Mouse (Mus musculus): ENCODE data around the gene Med15.
"Not testable (repeated sequence)": the region's sequence is repeated elsewhere in the genome, so short reads cannot be mapped to it uniquely, and the experiment has no call there.

The Med15 gene

DNA sequence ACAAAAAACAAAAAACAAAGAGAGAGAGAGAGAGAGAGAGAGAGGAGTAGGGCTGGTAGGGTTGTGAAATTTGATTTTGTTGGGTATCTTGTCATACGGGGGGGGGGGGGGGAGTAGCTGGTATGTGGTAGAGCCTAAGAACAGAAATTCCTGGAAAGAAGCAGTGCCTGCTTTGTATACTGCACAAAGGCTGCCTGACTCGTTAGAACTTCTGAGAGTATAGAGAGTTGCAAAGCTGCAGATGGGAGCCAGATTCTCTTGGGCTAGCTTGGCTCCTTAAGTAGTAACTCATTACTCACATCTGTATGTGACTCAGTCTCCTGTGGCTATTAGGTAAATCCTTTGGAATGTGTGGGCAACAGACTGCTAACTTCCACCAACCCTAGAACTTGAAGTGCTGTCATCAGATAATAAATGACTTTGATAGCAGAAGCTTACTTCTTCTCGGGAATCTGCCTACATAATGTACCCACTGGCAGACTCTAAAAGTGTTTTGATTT, at the start of gene Med15:
Gene Med15 (minus strand): TSS at position 51 of the 500 bp plus-strand sequence.
- no peak for DNase-seq (ENCODE audit: low read depth, low spot score)

DNA sequence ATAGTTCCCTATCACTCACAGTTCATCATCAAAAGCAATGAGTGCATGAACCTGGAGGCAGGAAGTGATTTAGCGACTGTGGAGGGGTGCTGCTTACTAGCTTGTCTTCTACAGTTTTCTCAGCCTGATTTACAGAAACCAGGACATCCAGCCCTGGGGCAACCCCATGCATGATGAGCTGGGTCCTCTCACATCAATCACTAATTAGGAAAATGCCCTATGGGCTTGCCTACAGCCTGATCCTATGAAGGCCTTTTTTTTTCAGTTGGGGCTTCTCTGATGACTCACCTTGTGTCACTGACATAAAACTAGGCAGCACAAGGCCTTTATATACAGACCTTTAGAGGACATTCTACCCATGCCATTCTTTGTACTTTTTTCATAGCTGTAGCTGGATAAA, 47.0 kb upstream of the Med15 start:
- no peak for DNase-seq (ENCODE audit: low read depth, low spot score)

DNA sequence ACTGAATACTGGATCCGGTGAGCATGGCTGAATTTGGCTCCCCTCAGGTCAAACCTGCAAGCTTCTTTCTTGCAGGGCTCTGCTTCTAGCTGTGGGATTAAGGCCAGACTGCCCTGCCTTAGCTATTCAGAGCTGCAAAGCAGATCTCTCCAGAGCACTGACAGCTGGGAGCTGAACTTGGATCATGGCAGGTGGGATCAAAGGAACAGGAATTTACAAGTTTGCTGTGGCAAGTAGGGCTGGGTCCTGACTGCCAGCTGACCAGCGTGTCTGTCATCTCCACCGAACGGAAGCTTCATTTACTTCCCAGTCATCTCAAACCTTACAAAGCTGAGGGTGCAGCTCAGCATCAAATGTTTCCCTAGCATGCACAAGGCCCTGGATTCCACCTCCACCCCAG, 45.5 kb upstream of the Med15 start:
- no peak for DNase-seq (ENCODE audit: low read depth, low spot score)

DNA sequence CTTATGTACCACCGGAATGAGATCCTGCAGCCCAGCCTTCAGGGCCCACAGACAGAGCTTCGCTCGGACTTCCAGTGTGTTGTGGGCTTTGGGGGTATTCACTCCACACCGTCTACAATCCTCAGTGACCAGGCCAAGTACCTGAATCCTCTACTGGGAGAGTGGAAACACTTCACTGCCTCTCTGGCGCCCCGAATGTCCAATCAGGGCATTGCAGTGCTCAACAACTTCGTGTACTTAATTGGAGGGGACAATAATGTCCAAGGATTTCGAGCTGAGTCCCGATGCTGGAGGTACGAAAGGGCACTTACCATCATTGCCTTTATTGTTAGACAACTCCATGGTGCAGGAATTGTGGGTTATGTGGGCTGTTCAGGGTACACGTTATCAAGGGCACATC, 44.1 kb upstream of the Med15 start:
- DNase-seq (ENCODE audit: low read depth, low spot score): no peak

DNA sequence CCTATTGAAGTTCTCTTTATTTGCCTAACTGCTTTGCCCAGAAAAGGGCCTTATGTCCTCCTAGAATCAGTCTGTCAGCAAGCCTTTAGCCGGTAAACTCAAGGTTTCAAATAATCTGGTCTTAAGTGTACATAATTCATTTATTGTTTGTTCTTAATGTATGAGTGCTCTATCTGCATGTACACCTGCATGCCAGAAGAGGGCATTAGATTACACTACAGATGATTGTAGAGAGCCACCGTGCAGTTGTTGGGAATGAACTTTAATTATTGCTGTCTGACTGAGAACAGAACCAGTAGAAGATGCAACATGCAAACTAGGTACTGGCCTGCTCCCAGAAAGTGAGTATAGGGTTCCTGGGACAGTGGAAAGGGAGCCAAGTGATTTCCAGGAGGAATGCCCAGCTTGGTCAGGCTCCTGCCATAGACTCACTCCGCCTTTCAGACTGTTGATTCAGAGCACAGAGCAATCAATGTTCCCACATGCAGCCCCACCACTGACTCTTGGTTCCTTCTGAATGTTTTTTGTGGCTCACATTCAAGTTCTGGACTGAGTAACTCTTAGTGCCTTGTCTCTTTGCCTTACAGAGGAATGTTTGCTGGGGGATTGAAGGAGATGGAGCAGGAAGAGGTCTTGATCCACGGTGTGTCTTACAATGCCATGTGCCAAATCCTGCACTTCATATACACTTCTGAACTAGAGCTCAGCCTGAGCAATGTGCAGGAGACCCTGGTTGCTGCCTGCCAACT, 38.6 kb upstream of the Med15 start:
- no peak for DNase-seq (ENCODE audit: low read depth, low spot score)

DNA sequence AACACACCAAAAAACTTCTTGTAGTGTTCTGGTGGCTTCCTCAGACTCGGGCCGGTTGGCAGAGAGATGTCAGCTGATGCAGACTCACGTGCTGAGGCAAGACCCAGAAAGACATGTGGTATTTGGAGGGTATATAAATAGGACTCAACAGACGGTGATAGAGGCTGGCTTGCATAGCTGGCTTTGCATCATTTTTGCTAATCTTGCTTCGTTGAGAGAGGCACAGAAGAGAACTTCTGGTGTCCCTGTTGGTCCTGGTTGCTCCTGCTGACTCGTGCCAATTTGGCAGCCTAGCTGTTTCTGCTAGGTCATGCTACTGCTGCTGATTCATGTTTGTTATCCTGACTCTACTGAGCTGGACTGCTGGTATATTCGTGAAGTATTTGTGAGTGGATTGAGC, 36.1 kb upstream of the Med15 start:
- no peak for DNase-seq (ENCODE audit: low read depth, low spot score)

DNA sequence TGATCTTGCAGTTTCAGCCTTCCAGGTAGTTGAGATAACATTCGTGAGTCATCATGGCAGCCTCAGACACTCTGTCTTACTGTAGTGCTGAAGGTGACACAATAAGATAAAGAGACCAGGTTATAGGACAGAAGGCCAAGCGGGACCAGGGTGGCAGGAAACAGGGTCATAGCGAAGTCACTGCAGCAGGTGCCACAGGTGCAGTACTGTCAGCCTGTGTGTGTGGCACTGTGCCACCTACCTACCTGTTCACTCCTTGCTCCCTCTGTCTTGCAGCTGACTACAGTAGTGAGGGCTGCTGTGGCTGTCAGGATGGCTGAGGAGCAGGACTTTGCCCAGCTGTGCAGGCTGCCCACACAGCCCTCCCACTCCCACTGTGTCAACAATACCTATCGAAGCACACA, 31.4 kb upstream of the Med15 start:
- DNase-seq (ENCODE audit: low read depth, low spot score): no peak

DNA sequence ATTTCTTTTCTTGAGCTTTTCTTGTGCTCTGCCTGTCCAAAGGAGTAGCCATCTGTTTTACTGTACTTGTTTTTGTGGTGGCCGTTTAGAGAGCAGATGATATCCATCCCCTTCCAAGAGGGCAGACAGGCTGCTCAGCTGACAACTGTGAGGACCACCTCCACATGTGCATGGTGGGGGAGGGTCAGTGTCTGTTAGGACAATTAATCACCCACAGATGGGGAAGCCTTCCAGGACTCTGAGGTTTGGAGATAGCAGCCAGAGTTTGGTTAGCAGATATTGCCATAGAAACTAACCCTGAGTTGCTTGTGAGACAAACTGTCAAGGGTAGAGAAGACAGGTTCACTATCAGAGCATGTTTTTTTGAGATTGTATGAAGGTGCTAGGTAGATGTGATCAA, 28.4 kb upstream of the Med15 start:
- DNase-seq (ENCODE audit: low read depth, low spot score): no peak

DNA sequence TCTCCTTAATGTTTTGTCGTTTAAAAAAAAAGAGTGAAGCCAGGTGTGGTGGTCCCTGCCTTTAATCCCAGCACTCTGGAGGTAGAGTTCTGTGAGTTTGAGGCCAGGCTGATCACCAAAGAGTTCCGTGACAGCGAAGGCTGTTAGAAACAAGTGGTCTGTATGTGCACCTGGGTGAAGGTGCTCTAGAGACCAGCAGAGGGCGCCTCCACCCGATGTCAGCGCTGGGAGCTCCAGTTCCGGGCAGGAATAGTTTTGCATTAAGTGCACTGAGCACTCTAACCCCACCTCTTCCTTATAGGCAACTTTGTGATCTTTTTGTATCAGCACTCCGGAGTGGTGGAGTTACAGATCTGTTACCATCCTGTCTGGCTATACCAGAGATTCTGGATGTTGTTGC, 28.0 kb upstream of the Med15 start:
- DNase-seq (ENCODE audit: low read depth, low spot score): no peak

DNA sequence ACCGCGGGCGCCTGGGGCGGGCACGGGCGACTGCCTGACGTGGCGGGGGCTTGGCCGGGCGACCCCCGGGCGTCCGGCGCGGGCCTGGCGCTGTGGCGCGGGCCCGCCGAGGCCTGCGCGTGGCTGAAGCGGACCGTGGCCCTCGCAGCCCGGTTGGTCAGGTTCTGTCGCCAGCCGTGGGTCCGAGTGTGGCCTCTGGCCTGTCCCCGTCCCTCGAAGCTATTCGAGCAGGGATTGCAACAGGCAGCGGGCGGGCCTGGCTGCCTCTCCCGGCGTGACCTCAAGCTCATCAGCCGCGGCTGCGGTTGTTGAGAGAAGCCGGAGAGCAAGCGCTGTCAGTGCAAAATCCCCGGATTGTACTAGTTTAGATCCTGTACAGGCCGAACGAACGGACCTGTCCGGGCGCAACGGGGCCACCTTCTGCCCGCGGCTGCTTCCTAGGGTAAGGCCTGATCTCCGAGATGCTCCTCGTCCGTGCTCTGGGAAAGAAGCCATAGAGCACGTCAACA, 27.2 kb upstream of the Med15 start:
- DNase-seq (ENCODE audit: low read depth, low spot score): no peak

DNA sequence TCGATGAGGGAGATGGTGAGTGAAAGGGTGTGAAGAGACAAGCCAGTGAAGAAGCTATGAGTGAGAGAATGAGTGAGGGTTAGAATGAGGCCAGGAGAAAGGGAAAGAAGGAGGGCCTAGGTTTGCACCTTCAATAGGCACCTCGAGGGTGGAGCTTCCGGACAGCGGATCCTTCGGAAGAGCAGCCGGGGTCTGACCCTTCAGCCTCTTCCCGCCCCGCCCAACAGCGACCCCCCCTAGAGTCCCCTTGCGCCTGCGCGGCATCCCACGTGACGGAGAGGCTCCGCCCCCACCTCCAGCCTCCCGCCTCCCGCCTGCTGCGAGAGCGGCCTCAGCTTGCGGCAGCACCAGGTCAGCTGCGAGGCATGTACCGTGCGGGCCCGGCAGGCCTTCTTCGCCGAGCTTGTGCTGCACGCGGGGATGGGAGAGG, 26.7 kb upstream of the Med15 start, which contains the start of gene Klhl22:
Gene Klhl22 (plus strand): TSS at position 275 of the 430 bp plus-strand sequence.
- peak; percentile 80 for DNase-seq (ENCODE audit: low read depth, low spot score)

DNA sequence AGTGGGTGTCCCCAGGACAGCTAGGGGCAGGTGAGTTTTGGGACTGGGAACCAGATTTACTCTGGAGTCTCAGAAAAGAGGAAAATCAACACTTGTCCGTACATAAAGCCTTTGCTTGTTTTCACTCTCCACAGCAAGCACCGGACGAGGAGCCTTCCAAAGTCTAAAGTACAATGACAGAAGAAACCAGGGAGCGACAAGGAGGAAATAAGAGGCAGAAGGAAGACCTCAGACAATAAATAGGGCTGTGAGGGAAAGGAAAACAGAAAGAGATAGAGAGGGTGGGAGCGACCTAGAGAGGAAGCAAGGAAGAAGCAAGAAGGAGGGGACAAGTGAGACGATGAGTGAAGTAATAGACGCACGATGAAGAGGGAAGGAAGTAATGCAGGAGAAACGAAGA, 26.2 kb upstream of the Med15 start:
- no peak for DNase-seq (ENCODE audit: low read depth, low spot score)

DNA sequence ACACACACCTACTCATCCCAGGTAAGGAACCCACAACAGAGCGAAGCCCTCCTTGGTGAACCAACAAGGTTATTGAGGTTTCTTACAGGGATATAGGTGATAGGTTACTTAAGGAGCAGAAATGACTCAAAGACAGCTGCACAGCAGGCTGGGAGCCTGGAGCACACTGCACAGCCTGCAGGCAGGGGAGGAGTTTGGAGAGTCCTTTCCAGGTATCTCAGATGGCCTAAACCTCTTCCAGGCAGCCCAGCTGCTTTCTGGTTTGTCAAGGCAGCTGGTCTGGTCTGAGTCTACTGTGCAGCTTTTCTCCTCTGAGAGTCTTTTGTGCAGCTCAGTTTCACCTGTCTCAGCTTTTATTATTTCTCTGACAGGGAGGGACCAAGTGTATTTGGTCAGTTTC, 25.1 kb upstream of the Med15 start:
- no peak for DNase-seq (ENCODE audit: low read depth, low spot score)

DNA sequence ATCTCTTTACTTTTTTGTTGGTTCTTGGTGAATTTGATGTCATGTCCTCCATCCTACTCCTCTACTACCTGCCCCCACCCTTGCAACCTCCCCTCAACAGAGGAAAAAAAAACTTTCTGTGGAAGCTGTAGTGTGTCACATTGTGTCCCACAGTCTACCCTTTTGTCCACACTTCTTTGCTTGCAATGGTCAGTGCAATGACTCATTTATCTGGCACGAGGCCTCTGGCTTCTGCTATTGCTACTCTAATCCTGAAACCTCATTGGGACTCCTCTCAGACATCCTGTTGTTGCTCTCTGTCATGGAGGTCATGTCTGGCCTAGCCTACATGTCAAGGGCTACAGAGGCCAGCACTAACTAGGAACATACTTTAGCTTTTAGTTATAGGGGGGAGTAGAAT, 21.0 kb upstream of the Med15 start:
- no peak for DNase-seq (ENCODE audit: low read depth, low spot score)

DNA sequence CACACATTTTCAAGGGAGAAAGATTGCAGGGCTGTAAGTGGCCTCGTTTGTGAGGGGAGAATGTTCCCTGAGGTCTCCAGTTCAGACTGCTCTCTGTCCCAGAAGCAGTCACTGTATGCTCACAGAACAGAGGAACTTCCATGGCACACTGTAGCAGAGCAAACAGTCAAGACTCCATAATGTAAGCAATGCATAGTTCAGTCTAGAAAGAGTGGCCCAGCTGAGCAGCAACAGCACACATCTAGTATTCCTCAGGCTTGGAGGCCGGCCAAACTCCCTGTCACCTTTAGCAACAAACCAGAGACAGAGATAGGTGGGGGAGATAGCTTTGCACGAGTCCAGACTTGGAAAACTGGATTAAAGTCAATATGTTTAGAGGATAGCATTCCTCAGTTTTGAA, 20.3 kb upstream of the Med15 start:
- no peak for DNase-seq (ENCODE audit: low read depth, low spot score)

DNA sequence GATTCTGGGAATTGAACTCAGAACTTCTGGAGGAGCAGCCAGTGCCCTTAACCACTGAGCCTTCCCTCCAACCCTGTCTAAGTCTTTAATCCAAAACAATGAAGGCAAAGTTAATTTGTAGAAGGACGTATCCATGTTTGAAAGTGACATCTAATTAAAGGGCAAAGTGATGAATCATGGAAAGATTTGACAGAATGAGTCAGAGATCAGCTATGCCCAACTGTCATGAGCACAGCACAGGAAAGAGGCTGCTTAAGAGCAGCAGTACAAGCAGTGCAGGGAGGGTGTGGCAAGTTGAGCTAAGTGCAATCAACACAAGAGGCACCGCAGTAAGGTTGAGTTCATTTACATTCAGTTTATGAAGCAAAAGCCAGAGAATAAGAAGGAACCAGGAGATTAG, 12.4 kb upstream of the Med15 start:
- DNase-seq (ENCODE audit: low read depth, low spot score): no peak

DNA sequence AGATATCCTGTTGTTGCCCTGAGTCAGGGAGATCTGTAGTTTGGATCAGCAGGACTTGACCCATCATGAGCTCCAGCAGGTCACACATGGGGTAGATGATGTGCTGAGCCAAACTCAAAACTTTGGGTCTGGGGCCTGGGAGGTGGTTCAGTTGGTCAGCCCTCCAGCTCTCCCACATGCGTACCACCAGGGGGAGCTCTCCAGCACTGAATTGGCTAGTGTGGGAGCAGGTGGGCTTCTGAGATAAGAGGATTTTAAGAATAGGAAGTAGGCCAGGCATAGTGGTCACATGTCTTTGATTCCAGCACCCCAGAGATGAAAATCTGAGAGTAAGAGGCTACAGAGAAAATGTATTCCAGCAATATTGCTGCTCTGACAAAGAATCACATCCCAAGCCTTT, 11.8 kb upstream of the Med15 start:
- DNase-seq (ENCODE audit: low read depth, low spot score): no peak

DNA sequence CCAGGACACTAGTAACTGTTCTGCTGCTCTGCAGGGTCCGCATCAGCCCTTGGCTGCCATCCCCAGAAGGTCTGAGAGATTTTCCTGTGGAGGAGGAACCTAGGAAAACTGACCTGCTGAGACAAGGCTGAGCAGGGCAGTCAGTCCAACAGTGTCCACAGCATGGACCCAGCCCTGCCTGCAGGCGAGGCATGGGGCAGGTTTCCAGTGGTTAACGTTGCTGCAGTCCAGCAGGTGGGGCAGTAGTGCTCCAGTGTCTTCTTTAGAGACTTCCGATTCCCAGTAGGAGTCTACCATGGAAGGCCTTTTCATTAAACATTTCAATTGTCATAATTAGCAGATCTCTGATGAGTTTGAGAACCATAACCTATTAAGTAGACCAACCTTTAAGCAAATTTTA, 10.6 kb upstream of the Med15 start:
- DNase-seq (ENCODE audit: low read depth, low spot score): no peak

DNA sequence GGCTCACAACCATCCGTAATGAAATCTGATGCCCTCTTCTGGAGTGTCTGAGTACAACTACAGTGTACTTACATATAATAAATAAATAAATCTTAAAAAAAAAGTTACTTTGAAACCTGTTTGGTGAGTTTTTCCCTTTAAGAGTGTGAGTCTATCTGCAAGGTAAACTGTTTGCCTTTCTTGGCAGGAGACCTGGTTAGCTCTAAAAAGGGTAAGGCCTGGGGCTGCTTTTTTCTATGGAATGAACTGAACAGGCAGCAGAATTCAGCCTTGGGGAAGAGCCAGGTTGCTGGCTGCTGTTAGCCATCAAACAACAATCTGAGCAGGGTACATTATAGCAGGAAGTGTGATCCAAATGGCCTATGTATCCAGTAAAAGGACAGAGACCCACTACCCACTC, 10.1 kb upstream of the Med15 start:
- DNase-seq (ENCODE audit: low read depth, low spot score): no peak

DNA sequence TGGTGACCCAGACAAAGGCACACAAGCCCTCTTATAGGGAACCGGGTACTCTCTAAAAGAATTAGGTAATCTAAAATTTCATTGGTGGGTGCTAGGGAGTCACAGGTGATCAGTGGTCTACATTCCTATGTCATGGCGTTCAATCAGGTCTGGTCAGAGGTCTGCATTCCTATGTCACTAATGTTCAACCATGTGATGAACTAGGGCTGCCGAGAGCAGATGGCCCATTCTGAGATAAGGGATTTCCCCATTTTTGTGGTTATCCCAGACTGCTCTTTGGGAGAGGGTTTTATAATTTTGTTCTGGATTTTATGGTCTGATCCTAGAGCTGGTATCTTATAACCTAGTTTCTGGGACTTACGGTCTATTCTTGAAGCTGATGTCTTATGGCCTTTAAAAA, 7.4 kb upstream of the Med15 start:
- DNase-seq (ENCODE audit: low read depth, low spot score): no peak

DNA sequence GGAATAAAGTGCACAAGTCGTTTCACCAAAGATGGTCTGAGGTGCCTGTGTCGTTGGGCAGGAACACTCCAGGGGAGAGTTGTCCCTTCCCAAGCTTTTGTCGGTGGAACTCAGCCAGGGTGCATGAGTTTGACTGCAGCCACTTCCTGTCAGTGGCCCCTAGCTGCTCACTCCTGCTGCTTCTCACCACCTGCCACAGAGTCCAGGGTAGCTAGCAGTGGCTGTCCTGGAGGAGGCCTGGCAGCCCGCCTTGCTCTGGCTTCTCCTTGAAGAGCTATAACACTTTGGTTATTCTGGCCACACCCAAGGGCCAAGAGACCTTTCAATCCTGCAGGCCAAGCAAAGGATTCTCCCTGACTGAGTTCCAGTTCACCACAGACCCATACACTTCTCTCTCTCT, 3.5 kb upstream of the Med15 start:
- no peak for DNase-seq (ENCODE audit: low read depth, low spot score)

DNA sequence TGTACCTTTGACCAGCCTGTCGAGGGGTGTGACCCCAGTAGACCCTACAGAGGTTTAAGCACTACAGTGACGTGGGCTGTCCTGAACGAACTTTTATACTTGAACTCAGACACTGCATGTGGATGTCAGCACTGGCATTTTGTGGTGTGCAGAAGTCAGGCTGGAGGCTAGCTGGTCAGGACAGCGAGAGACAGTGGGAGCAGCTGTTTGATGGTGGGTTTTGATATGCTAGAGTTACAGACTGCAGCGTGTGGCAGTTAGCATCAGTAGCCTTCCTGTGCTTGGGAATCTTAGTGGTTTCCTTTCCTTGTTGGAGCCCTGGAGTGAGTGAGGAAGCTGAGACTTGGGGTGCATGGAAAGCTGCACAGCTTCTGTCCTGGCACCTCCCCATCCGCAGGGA, 2.2 kb upstream of the Med15 start:
- DNase-seq (ENCODE audit: low read depth, low spot score): not testable (repeated sequence)

DNA sequence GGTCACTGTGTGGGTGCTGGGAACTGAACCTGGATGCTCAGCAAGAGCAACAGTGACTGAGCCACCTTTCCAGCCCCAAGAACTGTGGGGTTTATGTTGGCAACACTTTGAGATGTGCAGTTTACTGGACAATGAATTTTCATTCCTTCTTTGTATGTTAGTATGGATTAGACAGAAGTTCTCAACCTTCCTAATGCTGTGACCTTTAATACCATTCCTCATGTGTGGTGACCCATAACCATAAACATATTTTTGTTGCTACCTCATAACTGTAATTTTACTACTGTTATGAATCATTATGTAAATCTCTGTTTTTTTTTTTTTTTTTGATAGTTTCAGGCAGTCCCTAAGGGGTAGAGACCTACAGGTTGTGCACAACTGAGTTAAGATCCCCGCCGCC, 955 bp upstream of the Med15 start:
- no peak for DNase-seq (ENCODE audit: low read depth, low spot score)

DNA sequence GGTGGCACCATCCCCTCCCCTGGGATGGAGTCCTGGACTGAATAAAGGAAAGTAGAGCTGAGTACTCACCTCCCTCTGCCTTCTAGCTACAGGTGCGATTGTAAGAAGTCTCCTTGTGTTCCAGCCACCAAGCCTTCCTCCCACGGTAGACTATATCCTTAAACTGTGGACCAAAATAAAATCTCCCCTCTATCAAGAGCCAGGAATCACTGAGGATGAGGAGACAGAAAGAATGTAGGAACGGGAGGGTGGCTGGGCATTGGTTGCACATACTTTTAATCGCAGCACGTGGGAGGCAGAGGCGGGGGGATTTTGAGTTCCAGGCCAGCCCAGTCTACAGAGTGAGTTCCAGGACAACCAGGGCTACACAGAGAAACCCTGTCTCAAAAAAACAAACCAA, 260 bp downstream of the Med15 start:
- DNase-seq (ENCODE audit: low read depth, low spot score): no peak
